Mouse (Mus musculus) liver, embryonic 11.5 days (tissue): ENCODE measurements around the gene Ddx31. TPM values are rescaled to one million over a fixed set of nuclear protein-coding genes. Genes with fewer than 3 reads are reported as not detected.

Source experiments
- ATAC-seq: fragments of 200-750 bp; cut with Nextera tagmentation; replicated peaks from 2 replicates; pipeline ENCODE4 v1.8.0; 2017; ENCODE audit warnings: moderate number of reproducible peaks, mild to moderate bottlenecking, moderate TSS enrichment, moderate library complexity; ENCODE audit not compliant: low FRiP score
- DNase-seq: peaks from one replicate; pipeline ENCODE4 v3.0.0-alpha.2; 2017; ENCODE audit warnings: low spot score
- H3K27ac ChIP-seq: fragments of 300-500 bp; sonication (generic); 2 replicates; pipeline ENCODE4 v1.5.1; 2014; ENCODE audit warnings: mild to moderate bottlenecking, low read depth, low read length, control low read depth
- H3K27me3 ChIP-seq: fragments of 300-500 bp; sonication (generic); replicated peaks from 2 replicates; pipeline ENCODE4 v1.6.1; 2014; ENCODE audit warnings: low read length, mixed read lengths; ENCODE audit not compliant: control insufficient read depth, insufficient read depth
- H3K36me3 ChIP-seq: fragments of 300-500 bp; sonication (generic); 2 replicates; pipeline ENCODE4 v1.6.1; 2014; ENCODE audit warnings: mild to moderate bottlenecking, low read length, moderate library complexity, mixed read lengths; ENCODE audit not compliant: control insufficient read depth, insufficient read depth
- H3K4me1 ChIP-seq: fragments of 300-500 bp; sonication (generic); replicated peaks from 2 replicates; pipeline ENCODE4 v1.6.1; 2014; ENCODE audit warnings: low read length, mixed read lengths; ENCODE audit not compliant: control insufficient read depth, insufficient read depth
- H3K4me2 ChIP-seq: fragments of 300-500 bp; sonication (generic); 2 replicates; pipeline ENCODE4 v1.6.1; 2014; ENCODE audit warnings: mild to moderate bottlenecking, control low read depth, moderate library complexity
- H3K4me3 ChIP-seq: fragments of 300-500 bp; sonication (generic); 2 replicates; pipeline ENCODE4 v1.5.1; 2014; ENCODE audit warnings: low read depth, low read length, control low read depth
- H3K9ac ChIP-seq: fragments of 300-500 bp; sonication (generic); 2 replicates; pipeline ENCODE4 v1.6.1; 2014; ENCODE audit warnings: low read depth, low read length, control low read depth
- H3K9me3 ChIP-seq: fragments of 300-500 bp; sonication (generic); 2 replicates; pipeline ENCODE4 v1.6.1; 2016; ENCODE audit warnings: low read length, inconsistent platforms, mixed read lengths; ENCODE audit not compliant: control insufficient read depth
- WGBS: fragments of 180-500 bp; shearing (Covaris S2); extraction: QIAGEN DNeasy Blood & Tissue Kit; methylation state at CpG from one replicate; pipeline ENCODE4 v1.1.7; 2014; 5-methylcytosine and 5-hydroxymethylcytosine counted together
- polyA plus RNA-seq: library from polyadenylated mRNA; unstranded; fragments of >200 nt; fragmentation: Nextera tagmentation; extraction: Ambion mirVana; gene quantifications from 2 replicates; pipeline ENCODE4 v1.2.1, GENCODE M21; 2014

The Ddx31 gene
- polyA plus RNA-seq, 1 experiment from 2014 or later = 15.5 TPM

DNA sequence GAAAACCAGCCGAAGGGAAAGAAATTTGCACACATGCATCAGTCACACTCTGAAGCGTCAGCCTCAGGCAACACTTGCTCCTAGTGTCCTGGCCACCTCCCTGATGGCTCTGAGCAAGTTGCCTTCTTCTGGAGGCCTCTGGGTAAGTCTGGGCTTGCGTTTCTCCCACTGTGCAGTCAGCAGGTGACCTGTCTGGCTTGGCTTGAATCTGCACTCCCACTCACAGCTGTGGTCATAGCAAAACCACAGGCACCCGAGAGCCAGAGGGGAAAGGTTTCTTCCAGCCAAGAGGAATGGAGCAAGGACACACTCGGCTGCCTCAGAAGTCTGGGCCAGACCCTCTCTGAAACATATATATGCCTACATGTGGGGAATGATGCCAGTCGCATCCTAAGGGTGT, 31.4 kb upstream of the Ddx31 start:
- ATAC-seq (no peak), DNase-seq (no peak)
- Histone ChIP-seq H3K9ac (no peak overlapping the region), H3K4me3 (no peak overlapping the region), H3K4me2 (no peak overlapping the region), H3K4me1 (no peaks in the 10 kb centered on the region), H3K36me3 (no peaks in the 10 kb centered on the region), H3K27me3 (no peaks in the 10 kb centered on the region), H3K9me3 (no peaks in the 10 kb centered on the region), H3K27ac (no peak overlapping the region)
- WGBS = 70% methylated on average over 6 of the region's 6 CpGs

DNA sequence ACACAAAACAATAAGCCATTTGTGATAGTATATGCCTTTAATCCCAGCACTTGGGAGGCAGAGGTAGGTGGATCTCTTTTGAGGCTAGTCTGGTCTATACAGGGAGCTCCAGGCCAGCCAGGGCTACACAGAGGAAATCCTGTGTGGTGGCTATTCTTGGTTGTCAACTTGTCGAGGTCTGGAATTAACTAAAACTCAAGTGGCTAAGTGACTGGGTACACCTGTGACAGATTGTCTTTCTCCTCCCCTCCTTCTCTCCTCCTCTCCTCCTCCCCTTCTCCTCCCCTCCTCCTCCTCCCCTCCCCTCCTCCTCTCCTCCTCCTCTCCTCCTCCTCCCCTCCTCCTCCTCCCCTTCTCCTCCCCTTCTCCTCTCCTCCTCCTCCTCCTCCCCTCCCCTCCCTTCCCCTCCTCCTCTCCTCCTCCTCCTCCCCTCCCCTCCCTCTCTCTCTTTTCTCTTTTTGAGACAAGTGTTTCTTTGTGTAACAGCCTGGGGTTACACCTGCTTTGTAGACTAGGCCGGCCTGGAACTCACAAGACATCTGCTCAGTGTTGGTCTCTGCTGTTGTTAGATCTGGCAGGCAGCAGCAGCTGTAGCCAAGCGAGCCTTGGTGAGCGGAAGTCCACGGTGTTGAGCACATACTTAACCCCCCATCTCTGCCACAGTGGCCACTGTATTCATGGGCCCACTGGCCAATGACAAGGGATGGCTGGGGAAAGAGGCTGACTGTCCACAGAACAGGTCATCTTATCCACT, 29.8 kb upstream of the Ddx31 start:
- WGBS = 58% methylated on average over 5 of the region's 5 CpGs
- Histone ChIP-seq H3K9me3 (no peaks in the 10 kb centered on the region), H3K36me3 (no peaks in the 10 kb centered on the region), H3K4me2 (no peak overlapping the region), H3K9ac (no peak overlapping the region), H3K4me3 (no peak overlapping the region), H3K4me1 (no peaks in the 10 kb centered on the region), H3K27ac (no peak overlapping the region), H3K27me3 (no peaks in the 10 kb centered on the region)
- no peak for ATAC-seq
- no peak for DNase-seq

DNA sequence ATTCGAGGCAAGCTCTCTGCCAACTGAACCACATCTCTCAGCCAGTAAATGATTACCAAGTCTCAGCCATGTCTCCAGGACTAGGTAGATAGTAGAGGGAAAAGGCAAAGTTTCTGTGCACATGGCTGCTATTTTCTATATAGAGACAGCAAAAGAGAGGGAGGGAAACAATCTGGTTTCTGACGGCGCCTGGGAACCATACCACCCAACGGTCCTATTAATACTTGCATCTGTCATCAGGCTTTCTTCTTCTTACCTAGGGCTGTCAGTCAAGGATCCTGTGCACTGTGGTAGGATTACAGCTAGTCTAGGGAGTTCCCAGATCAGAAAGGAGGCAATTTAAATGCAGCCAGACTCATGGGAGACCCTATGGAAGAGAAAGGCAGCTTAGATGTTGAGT, 21.3 kb upstream of the Ddx31 start:
- Histone ChIP-seq H3K4me3 (no peak overlapping the region), H3K36me3 (peaks cover 3% of the 10 kb centered on the region; the same call in 1 of the 2 replicates), H3K9me3 (no peaks in the 10 kb centered on the region), H3K27ac (no peak overlapping the region), H3K9ac (no peak overlapping the region), H3K27me3 (no peaks in the 10 kb centered on the region), H3K4me2 (no peak overlapping the region), H3K4me1 (no peaks in the 10 kb centered on the region)
- ATAC-seq = no peak
- DNase-seq = no peak
- 68% methylated on average over 4 of the region's 4 CpGs for WGBS

DNA sequence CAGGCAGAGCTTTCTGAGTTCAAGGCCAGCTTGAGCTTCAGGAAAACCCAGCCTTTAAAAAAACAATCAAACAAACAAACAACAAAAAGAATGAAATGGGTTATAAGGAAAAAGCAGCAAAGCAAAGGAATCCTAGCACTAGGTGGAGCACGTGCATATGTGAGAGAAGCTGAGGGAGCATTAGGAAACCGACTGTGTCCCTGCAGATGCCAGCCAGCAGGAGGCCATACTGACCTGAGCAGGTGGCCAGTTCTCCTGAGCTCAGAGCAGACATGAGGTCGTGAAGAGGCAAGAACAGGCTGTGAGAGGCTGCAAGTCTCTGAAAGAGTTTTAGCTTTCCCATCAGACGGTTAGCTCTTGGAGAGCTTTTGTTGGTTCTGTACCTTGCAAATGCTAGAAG, 10.9 kb upstream of the Ddx31 start:
- no peak overlapping the region for H3K4me3 ChIP-seq
- no peak overlapping the region for H3K4me2 ChIP-seq
- WGBS = 58% methylated on average over 4 of the region's 4 CpGs
- no peak for ATAC-seq
- DNase-seq = no peak
- no peaks in the 10 kb centered on the region for H3K27me3 ChIP-seq
- H3K27ac ChIP-seq = no peak overlapping the region
- peaks cover 51% of the 10 kb centered on the region for H3K36me3 ChIP-seq
- no peak overlapping the region for H3K9ac ChIP-seq
- H3K9me3 ChIP-seq = no peaks in the 10 kb centered on the region
- no peaks in the 10 kb centered on the region for H3K4me1 ChIP-seq

DNA sequence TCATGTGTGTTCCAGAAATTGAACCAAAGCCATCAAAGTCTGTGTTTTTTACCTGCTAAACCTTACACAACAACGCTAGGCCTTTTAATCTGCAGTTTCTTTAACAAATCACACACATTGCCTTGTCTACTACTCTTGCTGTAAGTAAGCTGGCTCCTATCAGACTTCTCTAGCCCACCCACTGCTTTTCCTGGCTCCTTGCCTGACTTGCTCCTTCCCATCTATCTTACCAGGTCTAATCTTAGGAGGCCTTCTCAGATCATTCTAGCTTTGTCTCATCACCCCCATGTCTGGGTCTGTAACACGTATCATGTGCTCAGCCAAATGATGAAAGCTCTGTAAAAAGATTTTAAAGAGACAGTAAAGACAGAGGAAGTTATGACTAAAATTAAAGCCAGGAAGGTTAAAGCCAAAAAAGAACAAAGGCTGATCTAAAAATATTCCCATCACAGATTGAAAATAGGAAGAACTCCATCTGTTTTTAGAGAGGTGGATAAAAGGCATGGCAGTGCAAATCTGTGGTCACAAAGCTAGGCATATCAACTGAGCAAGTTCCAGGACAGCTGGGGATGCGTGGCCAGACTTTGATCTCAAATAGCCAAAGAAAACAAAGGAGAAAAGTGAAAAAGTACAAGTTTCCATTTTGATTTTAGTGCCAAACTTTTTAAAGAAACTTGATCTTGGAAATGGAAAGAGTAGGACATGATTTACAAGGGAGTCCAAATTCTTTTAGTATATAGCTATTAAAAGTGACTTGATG, 3.8 kb upstream of the Ddx31 start:
- no peak for ATAC-seq
- Histone ChIP-seq H3K27me3 (no peaks in the 10 kb centered on the region), H3K4me2 (no peak overlapping the region), H3K9ac (no peak overlapping the region), H3K27ac (no peak overlapping the region), H3K9me3 (no peaks in the 10 kb centered on the region), H3K4me1 (peaks cover 17% of the 10 kb centered on the region), H3K36me3 (peaks cover 23% of the 10 kb centered on the region), H3K4me3 (no peak overlapping the region)
- no peak for DNase-seq
- 77% methylated on average over 3 of the region's 3 CpGs for WGBS

DNA sequence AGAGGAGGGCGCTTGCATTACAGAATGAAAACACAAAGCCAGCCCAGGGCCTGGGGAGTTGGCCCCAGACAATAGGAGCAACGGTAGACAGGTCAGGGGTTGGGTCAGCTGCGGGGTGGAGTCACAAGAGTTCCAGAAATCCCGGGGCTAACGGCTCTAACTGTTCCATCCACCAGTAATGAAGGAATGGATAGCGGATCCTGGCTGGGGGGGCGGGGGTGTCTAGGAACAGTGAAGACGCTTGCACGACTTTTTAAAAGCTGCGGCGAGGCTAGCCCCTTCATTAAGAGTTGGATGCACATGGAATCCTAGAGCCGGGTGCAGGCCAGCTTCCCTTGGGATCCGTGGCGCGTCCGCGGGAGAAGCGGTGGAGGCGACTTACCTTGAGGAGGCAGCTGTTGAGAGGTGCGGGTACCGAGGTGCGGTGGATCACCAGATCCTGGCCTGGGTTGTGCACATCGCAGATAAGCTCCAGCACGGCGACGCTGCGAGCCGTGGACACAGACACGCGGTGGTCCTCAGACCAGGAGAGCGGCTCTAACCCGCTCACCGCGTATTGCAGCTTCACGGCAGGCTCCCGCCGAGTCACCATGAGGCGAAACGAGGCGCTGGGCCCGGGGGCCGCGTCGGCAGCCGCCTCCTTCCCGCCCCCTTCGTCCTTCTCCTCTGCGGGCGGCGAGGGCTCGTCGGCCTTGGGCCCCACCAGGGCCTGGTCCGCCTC, 545 bp upstream of the Ddx31 start:
- H3K9ac ChIP-seq = peak overlapping the region; percentile 95
- H3K27me3 ChIP-seq = no peaks in the 10 kb centered on the region
- H3K36me3 ChIP-seq = peaks cover 5% of the 10 kb centered on the region
- WGBS = under 1% methylated on average over 53 of the region's 53 CpGs
- H3K4me1 ChIP-seq = peaks cover 20% of the 10 kb centered on the region
- H3K27ac ChIP-seq = peak overlapping the region; percentile 85
- no peak for DNase-seq
- peak overlapping the region; percentile 98 for H3K4me3 ChIP-seq
- H3K4me2 ChIP-seq = peak overlapping the region; percentile 91
- peak; percentile 61 for ATAC-seq
- H3K9me3 ChIP-seq = no peaks in the 10 kb centered on the region

DNA sequence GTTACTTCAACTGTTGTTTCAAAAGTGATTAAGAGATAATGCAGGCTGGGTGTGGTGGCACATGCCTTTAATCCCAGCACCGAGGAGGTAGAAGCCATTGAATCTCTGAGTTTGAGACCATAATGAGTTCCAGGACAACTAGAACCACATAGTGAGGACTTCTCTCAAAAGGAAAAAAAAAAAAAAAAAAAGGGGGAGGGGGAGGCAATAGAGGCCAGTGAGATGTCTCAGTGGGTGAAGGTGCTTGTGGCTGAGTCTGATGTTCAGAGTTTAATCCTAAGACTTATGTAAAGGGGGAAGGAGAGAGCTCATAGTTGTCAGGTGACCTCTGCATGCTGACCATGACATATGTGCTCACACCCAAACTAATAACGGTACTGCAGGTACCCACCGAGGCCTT, 1.8 kb downstream of the Ddx31 start:
- 68% methylated on average over 3 of the region's 3 CpGs for WGBS
- Histone ChIP-seq H3K4me2 (peak overlapping the region; percentile 91), H3K9me3 (no peaks in the 10 kb centered on the region), H3K36me3 (peaks cover 4% of the 10 kb centered on the region; the same call in 1 of the 2 replicates), H3K4me3 (peak overlapping the region; percentile 98), H3K9ac (no peak overlapping the region), H3K4me1 (peaks cover 20% of the 10 kb centered on the region), H3K27me3 (no peaks in the 10 kb centered on the region), H3K27ac (no peak overlapping the region)
- DNase-seq = no peak
- no peak for ATAC-seq

DNA sequence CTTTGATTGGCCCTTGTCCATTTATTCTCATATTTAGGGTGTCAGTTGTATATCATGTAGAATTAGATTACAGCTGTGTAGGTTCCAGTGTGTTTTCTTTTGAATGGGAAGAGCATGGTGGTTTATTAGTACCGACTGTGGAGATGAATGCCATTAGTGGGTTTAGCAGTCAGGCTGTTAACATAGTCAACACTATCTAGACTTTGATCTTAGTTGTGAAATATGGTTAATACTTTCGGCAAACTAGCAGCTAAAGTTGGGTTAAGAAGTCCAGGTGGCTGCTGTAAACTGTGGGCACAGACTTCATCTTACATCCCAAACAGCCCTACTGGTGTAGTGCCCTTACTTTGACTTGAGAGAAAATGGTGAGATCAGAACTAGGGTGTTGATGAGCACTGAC, 8.7 kb downstream of the Ddx31 start:
- Histone ChIP-seq H3K27ac (no peak overlapping the region), H3K4me2 (no peak overlapping the region), H3K36me3 (peaks cover 10% of the 10 kb centered on the region), H3K27me3 (no peaks in the 10 kb centered on the region), H3K4me3 (no peak overlapping the region), H3K9ac (no peak overlapping the region), H3K9me3 (no peaks in the 10 kb centered on the region), H3K4me1 (no peaks in the 10 kb centered on the region)
- no peak for DNase-seq
- no peak for ATAC-seq
- WGBS = 88% methylated on average over 2 of the region's 2 CpGs
